Mouse (Mus musculus) spleen, adult 2 months (tissue): Measurements from ENCODE around the gene Epas1.

Experiments
- CTCF ChIP-seq: fragments of 200-500 bp; IDR thresholded peaks from 2 replicates; pipeline ENCODE4 v1.5.1; 2011; ENCODE audit warnings: mild to moderate bottlenecking, inconsistent platforms; ENCODE audit not compliant: insufficient read depth, insufficient read length, insufficient replicate concordance; ENCODE audit errors: extremely low read depth
- POLR2A ChIP-seq: fragments of 200-500 bp; IDR thresholded peaks from 2 replicates; pipeline ENCODE4 v1.6.1; 2011; ENCODE audit warnings: low read depth, low read length, inconsistent platforms

- TF ChIP-seq CTCF (no peak), POLR2A (no peak)
These were observed 40.9 kb upstream of the Epas1 start for GRCm38 (mm10) chr17:86712601-86713000.
